Mouse (Mus musculus): Measurements from ENCODE around the gene Zfp644. TPM values are rescaled to one million over a fixed set of nuclear protein-coding genes. Genes with fewer than 3 reads are reported as not detected.
A peak's percentile ranks its signal among the peaks of the same experiment; 100 is the strongest.

Gene Zfp644
- polyA plus RNA-seq, 1 experiment from 2014 or later = 77.6 TPM

DNA sequence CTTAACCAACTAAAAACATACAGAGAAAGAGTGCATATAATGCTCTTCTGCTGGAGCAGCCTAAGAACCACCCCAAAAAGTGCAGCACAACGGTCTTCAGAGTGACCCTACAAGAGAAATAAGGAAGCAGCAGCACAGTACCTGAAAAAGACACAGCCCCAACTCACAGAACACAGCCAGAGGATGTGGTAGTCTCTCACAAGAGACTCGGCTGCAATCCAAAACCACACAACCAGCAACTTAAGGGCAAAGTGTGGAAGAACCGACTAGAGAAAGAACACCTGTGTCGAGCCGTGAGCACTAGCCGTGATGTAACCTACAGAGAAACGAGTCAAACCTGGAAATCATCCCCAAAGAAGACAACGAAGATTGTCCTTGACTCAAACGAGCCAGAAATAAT is 20.3 kb downstream of the Zfp644 start:
- Histone ChIP-seq H3K9me3 (ENCODE audit: control insufficient read depth, low read length) (no peaks in the 10 kb centered on the region), H3K4me3 (ENCODE audit: low read depth, low read length) (no peak overlapping the region), H3K36me3 (ENCODE audit: control insufficient read depth, insufficient read depth, low read length) (no peaks in the 10 kb centered on the region), H3K9ac (ENCODE audit: low read length) (no peak overlapping the region), H3K4me1 (ENCODE audit: control insufficient read depth, insufficient read depth, low read length) (no peaks in the 10 kb centered on the region), H3K27ac (ENCODE audit: low read depth, low read length) (no peak overlapping the region), H3K27me3 (ENCODE audit: control insufficient read depth, insufficient read depth, low read length) (no peaks in the 10 kb centered on the region), H3K4me2 (no peak overlapping the region)
- DNase-seq (ENCODE audit: low spot score, missing footprints) (peak; percentile 35), ATAC-seq (ENCODE audit: low FRiP score) (no peak)
- WGBS = 94% methylated on average over 9 of the region's 9 CpGs

DNA sequence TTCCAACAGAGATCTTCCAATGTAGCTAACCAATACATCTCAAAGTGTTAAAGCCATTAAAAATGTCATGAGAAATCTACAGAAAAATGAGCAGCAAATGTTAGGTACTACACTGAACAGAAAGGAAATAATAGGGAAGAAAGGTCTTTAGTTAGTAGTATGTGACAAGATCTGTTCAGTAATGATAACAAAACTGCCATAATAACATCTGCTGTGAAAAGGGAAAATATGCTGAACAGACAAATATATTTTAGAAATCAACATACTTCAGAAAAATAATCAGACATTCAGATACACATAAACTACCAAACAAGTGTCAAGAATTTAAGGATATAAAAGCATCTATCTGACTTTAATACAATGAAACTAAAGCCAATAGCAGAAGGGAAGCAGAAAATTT is 24.5 kb downstream of the Zfp644 start:
- no peak for DNase-seq (ENCODE audit: low spot score, missing footprints)

GRCm38 (mm10) chr5:106671893-106672292 is 25.2 kb downstream of the Zfp644 start:
- no peaks in the 10 kb centered on the region for H3K4me1 ChIP-seq (ENCODE audit: control insufficient read depth, insufficient read depth, low read length)
- H3K9me3 ChIP-seq (ENCODE audit: control insufficient read depth, low read length) = no peaks in the 10 kb centered on the region; the same call in 1 of the 2 replicates
- no peak overlapping the region for H3K4me3 ChIP-seq (ENCODE audit: low read depth, low read length)
- DNase-seq (ENCODE audit: low spot score, missing footprints) (no peak), ATAC-seq (ENCODE audit: low FRiP score) (no peak)
- no peak overlapping the region for H3K9ac ChIP-seq (ENCODE audit: low read length)
- no peaks in the 10 kb centered on the region for H3K36me3 ChIP-seq (ENCODE audit: control insufficient read depth, insufficient read depth, low read length)
- WGBS = 79% methylated on average over 3 of the region's 3 CpGs
- H3K27ac ChIP-seq (ENCODE audit: low read depth, low read length) = no peak overlapping the region
- no peaks in the 10 kb centered on the region for H3K27me3 ChIP-seq (ENCODE audit: control insufficient read depth, insufficient read depth, low read length)
- H3K4me2 ChIP-seq = no peak overlapping the region

More for the DNA sequence above, 24.5 kb downstream of the Zfp644 start:
- no peak overlapping the region for H3K9ac ChIP-seq (ENCODE audit: low read length)
- no peak overlapping the region for H3K4me2 ChIP-seq
- H3K36me3 ChIP-seq (ENCODE audit: control insufficient read depth, insufficient read depth, low read length) = no peaks in the 10 kb centered on the region
- no peaks in the 10 kb centered on the region for H3K9me3 ChIP-seq (ENCODE audit: control insufficient read depth, low read length)
- no peak overlapping the region for H3K4me3 ChIP-seq (ENCODE audit: low read depth, low read length)
- ATAC-seq (ENCODE audit: low FRiP score) = no peak
- H3K27ac ChIP-seq (ENCODE audit: low read depth, low read length) = no peak overlapping the region
- no peaks in the 10 kb centered on the region for H3K27me3 ChIP-seq (ENCODE audit: control insufficient read depth, insufficient read depth, low read length)
- H3K4me1 ChIP-seq (ENCODE audit: control insufficient read depth, insufficient read depth, low read length) = no peaks in the 10 kb centered on the region

GRCm38 (mm10) chr5:106664910-106665309 is 32.2 kb downstream of the Zfp644 start:
- WGBS = 89% methylated on average over 4 of the region's 4 CpGs
- no peaks in the 10 kb centered on the region for H3K36me3 ChIP-seq (ENCODE audit: control insufficient read depth, insufficient read depth, low read length)
- no peak overlapping the region for H3K27ac ChIP-seq (ENCODE audit: low read depth, low read length)
- no peak overlapping the region for H3K4me3 ChIP-seq (ENCODE audit: low read depth, low read length)
- DNase-seq (ENCODE audit: low spot score, missing footprints) (no peak), ATAC-seq (ENCODE audit: low FRiP score) (no peak)
- no peak overlapping the region for H3K9ac ChIP-seq (ENCODE audit: low read length)
- no peaks in the 10 kb centered on the region for H3K4me1 ChIP-seq (ENCODE audit: control insufficient read depth, insufficient read depth, low read length)
- no peaks in the 10 kb centered on the region; the same call in 1 of the 2 replicates for H3K9me3 ChIP-seq (ENCODE audit: control insufficient read depth, low read length)
- no peaks in the 10 kb centered on the region for H3K27me3 ChIP-seq (ENCODE audit: control insufficient read depth, insufficient read depth, low read length)
- no peak overlapping the region for H3K4me2 ChIP-seq

- no peak overlapping the region for H3K9ac ChIP-seq (ENCODE audit: low read length)
- no peak overlapping the region for H3K4me2 ChIP-seq
- no peaks in the 10 kb centered on the region for H3K27me3 ChIP-seq (ENCODE audit: control insufficient read depth, insufficient read depth, low read length)
- ATAC-seq (ENCODE audit: low FRiP score) (no peak), DNase-seq (ENCODE audit: low spot score, missing footprints) (no peak)
- H3K27ac ChIP-seq (ENCODE audit: low read depth, low read length) = no peak overlapping the region
- H3K9me3 ChIP-seq (ENCODE audit: control insufficient read depth, low read length) = no peaks in the 10 kb centered on the region
- no peaks in the 10 kb centered on the region for H3K36me3 ChIP-seq (ENCODE audit: control insufficient read depth, insufficient read depth, low read length)
- no peak overlapping the region for H3K4me3 ChIP-seq (ENCODE audit: low read depth, low read length)
- 71% methylated on average over 1 of the region's 1 CpGs for WGBS
- no peaks in the 10 kb centered on the region for H3K4me1 ChIP-seq (ENCODE audit: control insufficient read depth, insufficient read depth, low read length)
Measured at GRCm38 (mm10) chr5:106660867-106661266, 36.2 kb downstream of the Zfp644 start.

DNA sequence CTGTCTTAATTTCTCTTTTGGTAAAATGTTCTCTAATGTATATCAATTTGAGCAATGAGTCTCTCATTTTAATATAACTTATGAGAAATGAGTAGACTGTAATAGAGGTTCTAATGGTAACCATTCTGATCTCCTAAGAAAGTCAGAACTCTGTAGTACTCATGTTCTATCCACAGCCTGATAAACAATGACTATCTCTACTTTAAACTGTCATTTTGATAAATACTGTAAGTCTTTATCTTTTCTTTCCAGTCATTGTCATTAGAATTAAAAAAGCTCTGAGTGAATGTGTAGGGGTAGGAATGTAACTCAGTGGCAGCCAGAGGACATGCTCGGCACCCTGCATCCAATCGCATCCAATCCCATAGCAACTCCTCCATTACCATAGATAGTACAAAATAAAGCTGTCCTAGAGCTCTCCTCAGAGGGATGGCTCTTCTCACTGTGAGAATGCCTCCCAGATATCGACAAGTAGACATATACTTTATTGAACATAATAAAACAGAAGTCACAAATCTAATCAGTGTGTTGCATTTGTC is 44.2 kb downstream of the Zfp644 start:
- Histone ChIP-seq H3K27ac (ENCODE audit: low read depth, low read length) (no peak overlapping the region), H3K4me3 (ENCODE audit: low read depth, low read length) (no peak overlapping the region), H3K4me2 (no peak overlapping the region), H3K9me3 (ENCODE audit: control insufficient read depth, low read length) (no peaks in the 10 kb centered on the region), H3K4me1 (ENCODE audit: control insufficient read depth, insufficient read depth, low read length) (no peaks in the 10 kb centered on the region), H3K36me3 (ENCODE audit: control insufficient read depth, insufficient read depth, low read length) (peaks cover 4% of the 10 kb centered on the region), H3K27me3 (ENCODE audit: control insufficient read depth, insufficient read depth, low read length) (no peaks in the 10 kb centered on the region), H3K9ac (ENCODE audit: low read length) (no peak overlapping the region)
- WGBS = 90% methylated on average over 3 of the region's 3 CpGs
- DNase-seq (ENCODE audit: low spot score, missing footprints) (no peak), ATAC-seq (ENCODE audit: low FRiP score) (no peak)

GRCm38 (mm10) chr5:106652220-106652753 is 44.8 kb downstream of the Zfp644 start:
- ATAC-seq (ENCODE audit: low FRiP score) (no peak), DNase-seq (ENCODE audit: low spot score, missing footprints) (peak; percentile 41)
- Histone ChIP-seq H3K4me2 (no peak overlapping the region), H3K9ac (ENCODE audit: low read length) (no peak overlapping the region), H3K4me1 (ENCODE audit: control insufficient read depth, insufficient read depth, low read length) (no peaks in the 10 kb centered on the region), H3K36me3 (ENCODE audit: control insufficient read depth, insufficient read depth, low read length) (peaks cover 4% of the 10 kb centered on the region), H3K27ac (ENCODE audit: low read depth, low read length) (no peak overlapping the region), H3K9me3 (ENCODE audit: control insufficient read depth, low read length) (no peaks in the 10 kb centered on the region), H3K27me3 (ENCODE audit: control insufficient read depth, insufficient read depth, low read length) (no peaks in the 10 kb centered on the region), H3K4me3 (ENCODE audit: low read depth, low read length) (no peak overlapping the region)
- 88% methylated on average over 4 of the region's 4 CpGs for WGBS

- H3K4me2 ChIP-seq = no peak overlapping the region
- H3K36me3 ChIP-seq (ENCODE audit: control insufficient read depth, insufficient read depth, low read length) = peaks cover 3% of the 10 kb centered on the region
- no peaks in the 10 kb centered on the region for H3K9me3 ChIP-seq (ENCODE audit: control insufficient read depth, low read length)
- H3K27ac ChIP-seq (ENCODE audit: low read depth, low read length) = no peak overlapping the region
- ATAC-seq (ENCODE audit: low FRiP score) (no peak), DNase-seq (ENCODE audit: low spot score, missing footprints) (peak; percentile 51)
- H3K4me3 ChIP-seq (ENCODE audit: low read depth, low read length) = no peak overlapping the region
- no peak overlapping the region for H3K9ac ChIP-seq (ENCODE audit: low read length)
- H3K27me3 ChIP-seq (ENCODE audit: control insufficient read depth, insufficient read depth, low read length) = no peaks in the 10 kb centered on the region
- H3K4me1 ChIP-seq (ENCODE audit: control insufficient read depth, insufficient read depth, low read length) = no peaks in the 10 kb centered on the region
Measured at GRCm38 (mm10) chr5:106649995-106650394, 47.1 kb downstream of the Zfp644 start.

DNA sequence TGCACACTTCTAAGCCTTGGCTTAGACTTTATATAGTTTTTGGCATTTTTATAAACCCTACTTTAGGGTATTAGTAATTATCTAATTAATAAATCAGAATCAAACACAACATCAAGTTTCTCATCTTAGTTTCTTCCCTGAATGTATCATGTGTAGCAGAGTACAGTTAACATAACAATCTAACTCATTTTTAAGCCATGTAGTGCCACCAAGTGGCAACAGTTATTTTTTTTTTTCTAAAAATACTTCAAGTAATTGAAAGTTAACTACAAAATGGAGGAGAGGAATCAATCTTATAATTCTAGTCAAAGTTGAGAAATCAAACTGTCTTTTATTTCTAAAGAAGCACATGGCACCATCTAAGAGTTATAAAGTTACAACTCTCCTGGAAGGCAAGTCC is 47.6 kb downstream of the Zfp644 start:
- Histone ChIP-seq H3K4me3 (ENCODE audit: low read depth, low read length) (no peak overlapping the region), H3K4me1 (ENCODE audit: control insufficient read depth, insufficient read depth, low read length) (no peaks in the 10 kb centered on the region), H3K9ac (ENCODE audit: low read length) (no peak overlapping the region), H3K9me3 (ENCODE audit: control insufficient read depth, low read length) (no peaks in the 10 kb centered on the region), H3K4me2 (no peak overlapping the region), H3K27me3 (ENCODE audit: control insufficient read depth, insufficient read depth, low read length) (no peaks in the 10 kb centered on the region), H3K27ac (ENCODE audit: low read depth, low read length) (no peak overlapping the region), H3K36me3 (ENCODE audit: control insufficient read depth, insufficient read depth, low read length) (no peaks in the 10 kb centered on the region; the same call in 1 of the 2 replicates)
- ATAC-seq (ENCODE audit: low FRiP score) = no peak
- peak; percentile 66 for DNase-seq (ENCODE audit: low spot score, missing footprints)
